Mouse (Mus musculus): ENCODE data around the gene 1700019N19Rik. TPM values are rescaled to one million over a fixed set of nuclear protein-coding genes. Genes with fewer than 3 reads are reported as not detected.

Gene 1700019N19Rik
- polyA plus RNA-seq, 1 experiment: not detected

DNA sequence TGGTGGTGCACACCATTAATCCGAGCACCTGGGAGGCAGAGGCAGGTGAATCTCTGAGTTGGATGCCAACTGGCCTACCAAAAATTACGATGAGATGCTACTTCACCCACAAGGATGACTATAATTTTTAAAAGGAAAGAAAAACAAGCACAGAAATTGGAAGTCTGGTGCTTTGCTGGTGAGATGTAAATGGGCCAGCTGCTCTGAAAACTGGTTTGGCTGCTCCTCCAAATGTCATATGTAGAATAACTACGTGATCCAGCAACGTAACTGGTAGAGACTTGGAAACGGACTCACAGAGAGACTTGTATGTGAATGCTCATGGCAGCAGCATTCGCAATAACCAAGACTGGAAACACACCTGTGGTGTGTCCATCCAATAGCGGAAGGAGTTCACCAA is 35.9 kb upstream of the 1700019N19Rik start:
- Histone ChIP-seq H3K4me1 (ENCODE audit: control insufficient read depth, insufficient read depth, low read length) (peaks cover 10% of the 10 kb centered on the region), H3K4me3 (ENCODE audit: insufficient read depth, low read depth, low read length) (no peak overlapping the region), H3K27ac (ENCODE audit: insufficient read depth, low read depth, low read length) (no peak overlapping the region)
- no peak for TF ChIP-seq POLR2A (IDR thresholded peaks at IDR 0.05; ENCODE audit: insufficient read depth, low read depth, low read length)
- no peak for TF ChIP-seq CTCF (IDR thresholded peaks at IDR 0.05; ENCODE audit: insufficient read depth, low read depth, low read length)
- WGBS: 80% methylated on average over 7 of the region's 7 CpGs

DNA sequence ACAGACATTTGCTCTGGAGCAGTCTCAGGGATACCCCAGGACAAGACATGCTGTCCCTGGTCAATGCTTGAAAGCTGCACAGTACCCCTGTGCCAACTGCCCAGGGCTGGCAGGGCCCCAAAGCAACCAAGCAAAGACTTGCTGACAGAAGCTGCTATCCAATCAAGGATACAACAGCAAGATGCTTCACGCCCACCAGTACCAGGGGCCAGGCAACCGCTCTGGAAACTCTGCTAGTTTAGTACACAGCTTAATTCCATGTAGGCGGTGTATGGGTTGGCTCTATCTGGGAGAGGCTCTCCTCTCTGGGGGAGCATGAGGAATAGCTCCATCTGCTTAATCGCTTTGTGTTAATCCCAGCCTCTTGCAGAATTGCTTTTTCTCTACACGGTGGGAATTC is 35.3 kb upstream of the 1700019N19Rik start:
- TF ChIP-seq POLR2A (IDR thresholded peaks at IDR 0.05; ENCODE audit: insufficient read depth, low read depth, low read length): no peak
- no peak for TF ChIP-seq CTCF (IDR thresholded peaks at IDR 0.05; ENCODE audit: insufficient read depth, low read depth, low read length)
- 26% methylated on average over 5 of the region's 5 CpGs for WGBS
- Histone ChIP-seq H3K4me1 (ENCODE audit: control insufficient read depth, insufficient read depth, low read length) (peaks cover 10% of the 10 kb centered on the region), H3K27ac (ENCODE audit: insufficient read depth, low read depth, low read length) (no peak overlapping the region), H3K4me3 (ENCODE audit: insufficient read depth, low read depth, low read length) (no peak overlapping the region)

DNA sequence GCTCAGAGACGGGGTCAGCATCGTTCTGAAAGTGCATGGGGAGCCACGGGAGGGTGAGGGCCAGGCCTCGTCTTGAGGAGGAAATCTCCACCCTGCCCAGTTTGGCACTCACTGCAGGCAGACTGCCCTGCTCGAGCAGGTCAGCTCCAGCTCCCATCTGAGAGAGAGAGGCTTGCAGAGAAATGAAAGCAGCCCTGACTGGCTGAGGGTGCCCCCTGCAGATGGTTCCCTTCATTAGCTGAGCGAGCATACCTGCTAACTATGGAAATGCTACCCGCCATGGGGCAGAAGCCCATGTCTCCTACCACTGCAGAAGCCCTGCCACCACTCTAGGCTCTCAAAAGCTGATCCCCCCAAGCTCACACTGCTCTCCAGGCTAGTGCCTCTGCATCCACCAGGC is 33.4 kb upstream of the 1700019N19Rik start:
- Histone ChIP-seq H3K4me3 (ENCODE audit: insufficient read depth, low read depth, low read length) (no peak overlapping the region), H3K4me1 (ENCODE audit: control insufficient read depth, insufficient read depth, low read length) (peaks cover 18% of the 10 kb centered on the region), H3K27ac (ENCODE audit: insufficient read depth, low read depth, low read length) (no peak overlapping the region)
- WGBS: 73% methylated on average over 7 of the region's 7 CpGs
- TF ChIP-seq POLR2A (IDR thresholded peaks at IDR 0.05; ENCODE audit: insufficient read depth, low read depth, low read length) (no peak), CTCF (IDR thresholded peaks at IDR 0.05; ENCODE audit: insufficient read depth, low read depth, low read length) (no peak)

DNA sequence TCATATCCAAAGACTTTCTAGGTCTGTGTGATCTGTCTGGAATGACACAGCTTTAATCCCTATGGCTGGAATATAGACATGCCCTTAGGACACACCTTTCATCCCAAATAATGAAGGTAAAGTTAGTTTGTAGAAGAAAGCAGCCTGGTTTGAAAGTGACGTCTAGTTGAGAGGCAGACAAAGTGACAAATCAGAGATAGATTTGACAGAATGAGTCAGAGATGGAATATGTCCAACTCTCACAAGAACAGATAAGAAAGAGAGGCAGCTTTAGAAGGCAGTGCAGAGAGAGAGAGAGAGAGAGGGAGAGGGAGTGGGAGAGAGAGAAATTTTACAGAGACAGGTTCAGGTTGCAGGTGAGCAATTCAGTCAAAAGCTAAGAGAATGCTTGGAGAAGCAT is 30.1 kb upstream of the 1700019N19Rik start:
- Histone ChIP-seq H3K4me3 (ENCODE audit: insufficient read depth, low read depth, low read length) (no peak overlapping the region), H3K4me1 (ENCODE audit: control insufficient read depth, insufficient read depth, low read length) (peaks cover 24% of the 10 kb centered on the region), H3K27ac (ENCODE audit: insufficient read depth, low read depth, low read length) (no peak overlapping the region)
- TF ChIP-seq POLR2A (IDR thresholded peaks at IDR 0.05; ENCODE audit: insufficient read depth, low read depth, low read length): no peak
- TF ChIP-seq CTCF (IDR thresholded peaks at IDR 0.05; ENCODE audit: insufficient read depth, low read depth, low read length): no peak
- WGBS: 92% methylated on average over 1 of the region's 1 CpGs

DNA sequence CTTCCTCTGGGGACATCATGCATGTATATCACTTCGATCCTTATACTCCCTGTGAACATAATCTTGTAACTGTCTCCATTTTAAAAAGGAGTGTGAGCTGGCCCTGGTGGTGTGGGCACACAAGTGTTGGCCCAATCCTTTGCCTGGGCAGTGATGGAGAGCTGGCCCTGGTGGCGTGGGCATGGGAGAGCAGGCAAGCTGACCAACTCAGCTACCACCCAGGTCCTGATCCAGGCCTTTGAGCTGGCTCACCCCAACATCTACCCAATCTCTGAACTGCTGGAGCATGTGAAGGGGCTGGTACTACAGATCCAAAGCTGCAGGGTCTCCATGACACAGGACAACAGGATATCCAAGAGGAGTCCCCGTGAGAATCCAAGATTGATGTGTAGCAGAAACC is 29.0 kb upstream of the 1700019N19Rik start:
- Histone ChIP-seq H3K4me1 (ENCODE audit: control insufficient read depth, insufficient read depth, low read length) (peaks cover 21% of the 10 kb centered on the region), H3K27ac (ENCODE audit: insufficient read depth, low read depth, low read length) (no peak overlapping the region), H3K4me3 (ENCODE audit: insufficient read depth, low read depth, low read length) (no peak overlapping the region)

DNA sequence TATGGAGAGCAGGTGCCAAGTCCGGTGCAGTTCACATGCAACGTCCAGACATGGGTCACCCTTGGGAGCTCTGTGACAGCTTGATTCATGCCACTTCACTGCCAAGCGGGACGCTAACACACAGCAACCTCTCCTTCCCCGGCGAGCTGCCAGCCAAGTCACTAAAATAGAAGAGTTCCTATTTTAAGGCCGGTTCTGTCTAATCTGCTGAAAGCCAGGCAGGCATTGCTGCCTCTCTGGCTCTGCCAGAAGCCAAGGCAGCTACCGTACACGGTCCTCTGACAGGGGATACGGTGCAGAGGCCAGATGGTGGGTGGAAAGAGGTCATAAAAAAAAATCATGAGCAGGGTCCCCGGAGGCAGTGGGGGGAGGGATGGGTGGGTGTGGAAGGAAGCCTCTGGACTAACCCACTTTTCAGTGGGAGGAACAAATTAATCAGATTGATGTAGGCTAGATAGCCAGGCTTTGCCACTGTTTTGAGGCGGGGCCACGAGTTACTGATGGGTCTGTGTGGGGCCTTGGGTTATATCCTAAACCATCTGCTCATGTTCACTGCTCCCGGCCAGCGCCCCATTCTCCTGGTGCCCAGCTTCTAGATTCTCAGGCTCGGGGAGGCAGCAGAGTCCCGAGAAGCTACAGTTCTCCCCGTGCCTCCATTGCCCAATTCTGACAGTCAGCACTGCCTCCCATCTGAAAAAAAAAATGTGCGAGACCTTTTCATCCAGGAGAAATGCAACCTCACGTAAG is 28.4 kb upstream of the 1700019N19Rik start:
- 50% methylated on average over 20 of the region's 20 CpGs for WGBS
- peak overlapping the region; percentile 15; the same call in 1 of the 2 replicates for H3K27ac ChIP-seq (ENCODE audit: insufficient read depth, low read depth, low read length)
- H3K4me3 ChIP-seq (ENCODE audit: insufficient read depth, low read depth, low read length): no peak overlapping the region
- TF ChIP-seq POLR2A (IDR thresholded peaks at IDR 0.05; ENCODE audit: insufficient read depth, low read depth, low read length) (no peak), CTCF (IDR thresholded peaks at IDR 0.05; ENCODE audit: insufficient read depth, low read depth, low read length) (no peak)
- H3K4me1 ChIP-seq (ENCODE audit: control insufficient read depth, insufficient read depth, low read length): peaks cover 21% of the 10 kb centered on the region

More for the DNA sequence above, 29.0 kb upstream of the 1700019N19Rik start:
- TF ChIP-seq CTCF (IDR thresholded peaks at IDR 0.05; ENCODE audit: insufficient read depth, low read depth, low read length) (no peak), POLR2A (IDR thresholded peaks at IDR 0.05; ENCODE audit: insufficient read depth, low read depth, low read length) (no peak)
- WGBS: 90% methylated on average over 3 of the region's 3 CpGs

DNA sequence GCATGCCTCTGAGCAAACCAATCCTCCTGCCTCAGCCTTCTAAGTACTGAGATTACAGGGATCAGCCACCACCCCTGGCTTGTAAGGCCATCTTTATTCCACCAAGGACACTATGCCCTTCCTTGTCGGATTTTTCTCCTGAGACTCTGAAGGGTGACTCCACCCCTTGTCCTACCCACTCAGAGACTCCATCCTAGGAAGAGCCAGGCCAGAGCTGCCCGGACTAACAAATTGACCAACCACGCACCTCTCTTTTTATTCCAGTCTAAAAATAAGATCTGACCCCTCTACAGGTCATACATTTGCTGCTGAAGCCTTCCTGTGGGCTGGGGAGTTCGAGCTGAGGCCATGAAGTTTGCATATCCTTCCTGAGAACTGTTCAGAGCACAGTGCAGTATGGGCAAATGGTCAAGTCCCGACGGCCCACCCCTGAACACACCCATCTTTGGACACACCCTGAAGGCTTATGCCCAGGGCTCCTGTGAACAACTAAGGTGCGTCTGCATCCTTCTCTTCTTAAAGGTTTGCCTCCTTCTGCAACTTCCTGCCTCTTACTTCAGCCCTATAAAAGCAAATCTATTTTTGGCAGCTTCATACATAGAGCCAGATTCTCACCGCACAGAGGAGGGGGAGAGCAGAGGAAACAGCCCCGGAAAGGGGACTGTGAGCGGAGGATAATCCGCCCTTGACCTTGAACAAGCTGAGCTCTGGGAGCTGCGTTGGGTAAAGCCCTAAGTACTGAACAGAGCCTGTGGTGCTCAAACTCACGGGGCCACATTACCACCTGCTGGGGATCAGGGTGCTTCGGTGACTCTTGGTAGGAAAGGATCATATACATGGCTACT is 24.5 kb upstream of the 1700019N19Rik start:
- 81% methylated on average over 14 of the region's 14 CpGs for WGBS
- no peak for TF ChIP-seq POLR2A (IDR thresholded peaks at IDR 0.05; ENCODE audit: insufficient read depth, low read depth, low read length)
- no peak for TF ChIP-seq CTCF (IDR thresholded peaks at IDR 0.05; ENCODE audit: insufficient read depth, low read depth, low read length)
- H3K4me3 ChIP-seq (ENCODE audit: insufficient read depth, low read depth, low read length): no peak overlapping the region
- peaks cover 33% of the 10 kb centered on the region for H3K4me1 ChIP-seq (ENCODE audit: control insufficient read depth, insufficient read depth, low read length)
- no peak overlapping the region for H3K27ac ChIP-seq (ENCODE audit: insufficient read depth, low read depth, low read length)

DNA sequence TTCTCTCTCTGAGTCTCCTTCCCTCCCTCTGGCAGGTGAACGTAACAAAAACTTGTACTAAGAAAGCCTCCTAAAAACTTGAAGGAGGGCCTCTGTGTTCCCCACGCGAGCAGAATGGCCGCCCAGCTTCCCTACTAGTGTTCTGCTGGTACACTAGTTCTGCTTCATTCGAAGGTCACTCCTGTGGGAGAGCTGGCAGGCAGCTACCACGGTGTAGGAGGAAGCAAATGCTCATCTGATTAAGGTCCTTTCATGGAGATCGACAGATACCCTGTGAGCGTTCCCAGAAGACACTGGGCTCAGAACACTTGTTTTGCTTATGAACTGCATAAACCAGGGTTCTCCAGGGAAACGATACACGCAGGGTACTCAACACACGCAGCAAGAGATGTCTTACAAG is 23.1 kb upstream of the 1700019N19Rik start:
- 92% methylated on average over 11 of the region's 11 CpGs for WGBS
- TF ChIP-seq POLR2A (IDR thresholded peaks at IDR 0.05; ENCODE audit: insufficient read depth, low read depth, low read length) (no peak), CTCF (IDR thresholded peaks at IDR 0.05; ENCODE audit: insufficient read depth, low read depth, low read length) (no peak)
- no peak overlapping the region for H3K27ac ChIP-seq (ENCODE audit: insufficient read depth, low read depth, low read length)

DNA sequence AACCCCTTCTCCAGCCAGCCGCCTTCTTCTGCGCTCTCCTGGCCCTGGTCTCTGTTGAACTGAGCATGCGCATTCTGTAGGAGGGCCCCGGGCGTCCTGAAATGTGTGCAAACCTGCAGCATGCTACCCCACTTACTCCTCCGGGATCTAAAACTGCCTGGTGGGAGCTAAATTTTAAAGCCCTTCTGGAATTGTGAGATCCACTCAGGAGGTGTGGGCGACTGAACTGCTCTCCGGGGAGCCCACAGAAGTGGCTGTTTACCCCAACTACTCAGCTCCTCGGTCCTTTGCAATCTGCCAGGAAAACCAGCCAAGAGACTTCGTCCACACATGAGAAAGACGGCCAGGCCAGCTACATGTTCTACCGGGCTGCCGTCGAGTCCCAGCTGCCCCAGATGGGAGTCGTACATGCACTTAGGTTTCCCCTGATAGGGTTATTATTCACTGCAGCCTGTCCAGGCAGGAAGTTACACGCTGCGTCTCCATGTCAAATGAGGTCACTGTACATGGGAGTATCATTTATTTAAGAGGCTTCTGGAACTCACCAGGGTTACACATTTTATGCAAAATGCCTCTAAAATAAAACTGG is 22.3 kb upstream of the 1700019N19Rik start:
- 55% methylated on average over 17 of the region's 17 CpGs for WGBS
- TF ChIP-seq POLR2A (IDR thresholded peaks at IDR 0.05; ENCODE audit: insufficient read depth, low read depth, low read length) (no peak), CTCF (IDR thresholded peaks at IDR 0.05; ENCODE audit: insufficient read depth, low read depth, low read length) (no peak)

More for the DNA sequence above, 23.1 kb upstream of the 1700019N19Rik start:
- Histone ChIP-seq H3K4me3 (ENCODE audit: insufficient read depth, low read depth, low read length) (no peak overlapping the region), H3K4me1 (ENCODE audit: control insufficient read depth, insufficient read depth, low read length) (peaks cover 22% of the 10 kb centered on the region)

More for the DNA sequence above, 22.3 kb upstream of the 1700019N19Rik start:
- no peak overlapping the region for H3K4me3 ChIP-seq (ENCODE audit: insufficient read depth, low read depth, low read length)
- H3K4me1 ChIP-seq (ENCODE audit: control insufficient read depth, insufficient read depth, low read length): peaks cover 16% of the 10 kb centered on the region
- no peak overlapping the region for H3K27ac ChIP-seq (ENCODE audit: insufficient read depth, low read depth, low read length)
